Mouse (Mus musculus) brain, embryonic 14.5 days (tissue): ENCODE measurements around the gene Evx2. TPM values are rescaled to one million over a fixed set of nuclear protein-coding genes. Genes with fewer than 3 reads are reported as not detected.

Source experiments
- DNase-seq: peaks from one replicate; pipeline ENCODE4 v3.0.0-alpha.2; 2011; ENCODE audit warnings: low read depth
- CTCF ChIP-seq: fragments of 200-500 bp; IDR thresholded peaks from 2 replicates; pipeline ENCODE4 v1.5.1; 2012; ENCODE audit warnings: inconsistent platforms, mild to moderate bottlenecking, moderate library complexity, borderline replicate concordance; ENCODE audit not compliant: insufficient read depth, insufficient read length; ENCODE audit errors: extremely low read depth
- POLR2A ChIP-seq: fragments of 200-500 bp; IDR thresholded peaks from 2 replicates; pipeline ENCODE4 v1.6.1; 2012; ENCODE audit warnings: mild to moderate bottlenecking, inconsistent platforms, borderline replicate concordance; ENCODE audit not compliant: poor library complexity, insufficient read depth, insufficient read length, severe bottlenecking; ENCODE audit errors: extremely low read depth
- polyA plus RNA-seq: library from polyadenylated mRNA; depleted of rRNA; stranded (reverse); fragments of >200 nt; gene quantifications from 2 replicates; pipeline ENCODE4 v1.2.3, GENCODE M21; 2012; rRNA removed

Evx2 gene
- polyA plus RNA-seq, 1 experiment, result 4.6 TPM

- TF ChIP-seq POLR2A, result no peak
- TF ChIP-seq CTCF, result no peak
Observed at GRCm38 (mm10) chr2:74619676-74620246, 39.6 kb downstream of the Evx2 start.

GRCm38 (mm10) chr2:74617706-74618105 lies 41.7 kb downstream of the Evx2 start:
- DNase-seq, result no peak
- TF ChIP-seq POLR2A (no peak), CTCF (no peak)

More at GRCm38 (mm10) chr2:74619676-74620246, 39.6 kb downstream of the Evx2 start:
- no peak for DNase-seq

DNA sequence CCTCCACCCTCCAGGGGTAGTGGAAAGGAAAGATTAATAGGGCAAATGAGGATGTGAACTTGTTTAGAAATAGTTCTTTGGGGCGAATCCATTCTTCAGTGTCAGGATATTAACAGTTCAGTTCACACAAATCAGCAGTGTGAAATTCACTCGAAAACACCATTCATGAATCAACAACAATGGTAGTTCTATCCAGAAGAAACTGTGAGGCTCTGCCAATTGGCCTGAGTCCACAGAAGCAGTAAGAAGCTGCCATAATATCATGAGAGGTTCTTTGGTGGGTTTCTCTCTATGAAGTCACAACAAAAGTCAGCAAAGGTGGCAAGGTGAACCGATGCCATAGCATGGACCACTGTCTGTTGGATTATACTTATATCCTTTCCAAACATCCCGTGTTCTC lies 48.0 kb downstream of the Evx2 start:
- no peak for TF ChIP-seq POLR2A
- TF ChIP-seq CTCF, result no peak
- peak; percentile 56 for DNase-seq

- no peak for TF ChIP-seq CTCF
- no peak for TF ChIP-seq POLR2A
- no peak for DNase-seq
Observed at GRCm38 (mm10) chr2:74609350-74609749, 50.0 kb downstream of the Evx2 start.

- TF ChIP-seq CTCF (no peak), POLR2A (no peak)
- no peak for DNase-seq
Observed at GRCm38 (mm10) chr2:74606087-74606760, 53.1 kb downstream of the Evx2 start.

- TF ChIP-seq CTCF (no peak), POLR2A (no peak)
- no peak for DNase-seq
Observed at GRCm38 (mm10) chr2:74604011-74604410, 55.3 kb downstream of the Evx2 start.

Other genes starting within 250 kb of the Evx2 start
- 29.8 and 32.9 TPM in 2 replicates for gene Lnpk, start 80.1 kb downstream of the Evx2 start, polyA plus RNA-seq
- gene Hoxd13, start 8.8 kb upstream of the Evx2 start, polyA plus RNA-seq, result 0.16 and 0.25 TPM in 2 replicates
- gene Hoxd12, start 15.5 kb upstream of the Evx2 start, polyA plus RNA-seq, result 0.05 TPM in 1 of 2 replicates, not detected in the other
- 0.05 TPM in 1 of 2 replicates, not detected in the other for gene Hoxd11, start 20.0 kb upstream of the Evx2 start, polyA plus RNA-seq
- gene Hoxd10, start 32.4 kb upstream of the Evx2 start, polyA plus RNA-seq, result 0.04 and 0.14 TPM in 2 replicates
- 0.19 and 0.36 TPM in 2 replicates for gene Hoxd9, start 38.2 kb upstream of the Evx2 start, polyA plus RNA-seq
- gene Hoxd8, start 45.1 kb upstream of the Evx2 start, polyA plus RNA-seq, result 0.73 and 1.6 TPM in 2 replicates
- 9.6 and 47.4 TPM in 2 replicates for gene Hoxd3, start 52.4 kb upstream of the Evx2 start, polyA plus RNA-seq
- gene Hoxd4, start 52.4 kb upstream of the Evx2 start, polyA plus RNA-seq, result 0.81 and 5.5 TPM in 2 replicates
- gene Gm28230, start 67.2 kb upstream of the Evx2 start, polyA plus RNA-seq, result 0.44 and 1.7 TPM in 2 replicates
- 0.34 and 1.3 TPM in 2 replicates for gene Hoxd1, start 103.4 kb upstream of the Evx2 start, polyA plus RNA-seq
- 75.7 and 84.2 TPM in 2 replicates for gene Mtx2, start 166.2 kb upstream of the Evx2 start, polyA plus RNA-seq